Mouse (Mus musculus) hindbrain, embryonic 15.5 days (tissue): ENCODE results near the gene Sema6d. TPM values are rescaled to one million over a fixed set of nuclear protein-coding genes. Genes with fewer than 3 reads are reported as not detected.

Experiments
- ATAC-seq: fragments of 200-750 bp; cut with Nextera tagmentation; 2 replicates; pipeline ENCODE4 v1.8.0; 2017; ENCODE audit warnings: low read depth, moderate number of reproducible peaks, moderate TSS enrichment; ENCODE audit not compliant: low FRiP score
- H3K27ac ChIP-seq: fragments of 300-500 bp; sonication (generic); replicated peaks from 2 replicates; pipeline ENCODE4 v1.5.1; 2015; ENCODE audit warnings: mild to moderate bottlenecking, inconsistent platforms
- H3K27me3 ChIP-seq: fragments of 300-500 bp; sonication (generic); 2 replicates; pipeline ENCODE4 v1.6.1; 2015; ENCODE audit warnings: control low read depth, inconsistent platforms
- H3K36me3 ChIP-seq: fragments of 300-500 bp; sonication (generic); 2 replicates; pipeline ENCODE4 v1.6.1; 2015; ENCODE audit warnings: control low read depth, inconsistent platforms
- H3K4me1 ChIP-seq: fragments of 300-500 bp; sonication (generic); replicated peaks from 2 replicates; pipeline ENCODE4 v1.6.1; 2015; ENCODE audit warnings: control low read depth, inconsistent platforms
- H3K4me2 ChIP-seq: fragments of 300-500 bp; sonication (generic); 2 replicates; pipeline ENCODE4 v1.6.1; 2015; ENCODE audit warnings: moderate library complexity, mild to moderate bottlenecking, inconsistent platforms
- H3K4me3 ChIP-seq: fragments of 300-500 bp; sonication (generic); 2 replicates; pipeline ENCODE4 v1.5.1; 2015; ENCODE audit warnings: mild to moderate bottlenecking, inconsistent platforms
- H3K9ac ChIP-seq: fragments of 300-500 bp; sonication (generic); 2 replicates; pipeline ENCODE4 v1.6.1; 2015; ENCODE audit warnings: inconsistent platforms
- H3K9me3 ChIP-seq: fragments of 300-500 bp; sonication (generic); 2 replicates; pipeline ENCODE4 v1.6.1; 2016; ENCODE audit warnings: control low read depth, inconsistent platforms
- WGBS: fragments of 180-500 bp; shearing (Covaris S2); methylation state at CpG from one replicate; pipeline ENCODE4 v1.1.7; 2015; 5-methylcytosine and 5-hydroxymethylcytosine counted together
- polyA plus RNA-seq: library from polyadenylated mRNA; unstranded; fragments of >200 nt; fragmentation: Nextera tagmentation; extraction: Ambion mirVana; gene quantifications from 2 replicates; pipeline ENCODE4 v1.2.1, GENCODE M21; 2015

Sema6d gene
- polyA plus RNA-seq, 1 experiment from 2014 or later, result 45.3 TPM

- Histone ChIP-seq H3K4me2 (no peak overlapping the region), H3K9ac (no peak overlapping the region), H3K4me1 (0 out of 2 replicates have a peak, but pooled peaks cover 3% of the 10 kb centered on the region), H3K4me3 (no peak overlapping the region), H3K27ac (no peak overlapping the region), H3K36me3 (no peaks in the 10 kb centered on the region), H3K9me3 (no peaks in the 10 kb centered on the region), H3K27me3 (no peaks in the 10 kb centered on the region)
- WGBS, result 60% methylated on average over 1 of the region's 1 CpGs
- ATAC-seq, result no peak
Observed at GRCm38 (mm10) chr2:124243608-124244007, 153.8 kb downstream of the Sema6d start.

- H3K4me2 ChIP-seq, result no peak overlapping the region
- no peaks in the 10 kb centered on the region for H3K9me3 ChIP-seq
- no peaks in the 10 kb centered on the region for H3K36me3 ChIP-seq
- 0 out of 2 replicates have a peak, but pooled peaks cover 3% of the 10 kb centered on the region for H3K4me1 ChIP-seq
- H3K9ac ChIP-seq, result no peak overlapping the region
- H3K4me3 ChIP-seq, result no peak overlapping the region
- no peak overlapping the region for H3K27ac ChIP-seq
- H3K27me3 ChIP-seq, result no peaks in the 10 kb centered on the region
- no peak for ATAC-seq
- WGBS, result 40% methylated on average over 4 of the region's 4 CpGs
Observed at GRCm38 (mm10) chr2:124244543-124245245, 154.9 kb downstream of the Sema6d start.

- Histone ChIP-seq H3K9ac (no peak overlapping the region), H3K4me2 (no peak overlapping the region), H3K9me3 (no peaks in the 10 kb centered on the region), H3K4me3 (no peak overlapping the region), H3K36me3 (no peaks in the 10 kb centered on the region), H3K27me3 (no peaks in the 10 kb centered on the region), H3K4me1 (peaks cover 9% of the 10 kb centered on the region), H3K27ac (no peak overlapping the region)
- WGBS, result 21% methylated on average over 1 of the region's 1 CpGs
- ATAC-seq, result no peak
Observed at GRCm38 (mm10) chr2:124258108-124258507, 168.3 kb downstream of the Sema6d start.

- no peaks in the 10 kb centered on the region for H3K36me3 ChIP-seq
- WGBS, result 91% methylated on average over 3 of the region's 3 CpGs
- no peak overlapping the region for H3K27ac ChIP-seq
- H3K4me3 ChIP-seq, result no peak overlapping the region
- no peaks in the 10 kb centered on the region for H3K9me3 ChIP-seq
- no peak for ATAC-seq
- H3K9ac ChIP-seq, result no peak overlapping the region
- no peak overlapping the region for H3K4me2 ChIP-seq
- H3K4me1 ChIP-seq, result no peaks in the 10 kb centered on the region
- H3K27me3 ChIP-seq, result no peaks in the 10 kb centered on the region
Observed at GRCm38 (mm10) chr2:124264309-124264708, 174.5 kb downstream of the Sema6d start.

GRCm38 (mm10) chr2:124271156-124271555, 181.4 kb downstream of the Sema6d start:
- H3K27ac ChIP-seq, result no peak overlapping the region
- H3K9ac ChIP-seq, result no peak overlapping the region
- no peak overlapping the region for H3K4me2 ChIP-seq
- H3K4me3 ChIP-seq, result no peak overlapping the region
- H3K36me3 ChIP-seq, result no peaks in the 10 kb centered on the region
- no peaks in the 10 kb centered on the region for H3K4me1 ChIP-seq
- WGBS, result 83% methylated on average over 6 of the region's 6 CpGs
- no peak for ATAC-seq
- H3K27me3 ChIP-seq, result no peaks in the 10 kb centered on the region
- no peaks in the 10 kb centered on the region for H3K9me3 ChIP-seq

- Histone ChIP-seq H3K9me3 (no peaks in the 10 kb centered on the region), H3K27me3 (no peaks in the 10 kb centered on the region), H3K36me3 (no peaks in the 10 kb centered on the region), H3K27ac (no peak overlapping the region), H3K4me3 (no peak overlapping the region), H3K4me1 (0 out of 2 replicates have a peak, but pooled peaks cover 8% of the 10 kb centered on the region), H3K9ac (no peak overlapping the region), H3K4me2 (no peak overlapping the region)
- 40% methylated on average over 1 of the region's 1 CpGs for WGBS
- ATAC-seq, result no peak
Observed at GRCm38 (mm10) chr2:124277492-124277891, 187.7 kb downstream of the Sema6d start.

- no peaks in the 10 kb centered on the region for H3K27me3 ChIP-seq
- no peaks in the 10 kb centered on the region for H3K4me1 ChIP-seq
- ATAC-seq, result no peak
- H3K4me3 ChIP-seq, result no peak overlapping the region
- no peak overlapping the region for H3K27ac ChIP-seq
- H3K9me3 ChIP-seq, result no peaks in the 10 kb centered on the region
- H3K36me3 ChIP-seq, result no peaks in the 10 kb centered on the region
- no peak overlapping the region for H3K4me2 ChIP-seq
- 75% methylated on average over 2 of the region's 2 CpGs for WGBS
- no peak overlapping the region for H3K9ac ChIP-seq
Observed at GRCm38 (mm10) chr2:124285109-124285508, 195.3 kb downstream of the Sema6d start.

GRCm38 (mm10) chr2:124289356-124289755, 199.6 kb downstream of the Sema6d start:
- no peak overlapping the region for H3K4me2 ChIP-seq
- no peaks in the 10 kb centered on the region for H3K27me3 ChIP-seq
- no peaks in the 10 kb centered on the region for H3K9me3 ChIP-seq
- H3K4me3 ChIP-seq, result no peak overlapping the region
- no peaks in the 10 kb centered on the region for H3K4me1 ChIP-seq
- WGBS, result 85% methylated on average over 2 of the region's 2 CpGs
- ATAC-seq, result no peak
- H3K27ac ChIP-seq, result no peak overlapping the region
- H3K9ac ChIP-seq, result no peak overlapping the region
- no peaks in the 10 kb centered on the region for H3K36me3 ChIP-seq

- H3K27me3 ChIP-seq, result no peaks in the 10 kb centered on the region
- 57% methylated on average over 3 of the region's 3 CpGs for WGBS
- H3K4me2 ChIP-seq, result no peak overlapping the region
- no peaks in the 10 kb centered on the region for H3K4me1 ChIP-seq
- H3K36me3 ChIP-seq, result no peaks in the 10 kb centered on the region
- H3K4me3 ChIP-seq, result no peak overlapping the region
- H3K27ac ChIP-seq, result no peak overlapping the region
- H3K9ac ChIP-seq, result no peak overlapping the region
- H3K9me3 ChIP-seq, result no peaks in the 10 kb centered on the region
- ATAC-seq, result no peak
Observed at GRCm38 (mm10) chr2:124291145-124291544, 201.4 kb downstream of the Sema6d start.

GRCm38 (mm10) chr2:124293601-124294000, 203.8 kb downstream of the Sema6d start:
- Histone ChIP-seq H3K9ac (no peak overlapping the region), H3K9me3 (no peaks in the 10 kb centered on the region), H3K36me3 (no peaks in the 10 kb centered on the region), H3K4me1 (no peaks in the 10 kb centered on the region), H3K27me3 (no peaks in the 10 kb centered on the region), H3K27ac (no peak overlapping the region), H3K4me2 (no peak overlapping the region), H3K4me3 (no peak overlapping the region)
- 81% methylated on average over 2 of the region's 2 CpGs for WGBS
- ATAC-seq, result no peak

GRCm38 (mm10) chr2:124298351-124298750, 208.6 kb downstream of the Sema6d start:
- Histone ChIP-seq H3K4me1 (no peaks in the 10 kb centered on the region), H3K27ac (no peak overlapping the region), H3K4me3 (no peak overlapping the region), H3K9me3 (no peaks in the 10 kb centered on the region), H3K27me3 (no peaks in the 10 kb centered on the region), H3K36me3 (no peaks in the 10 kb centered on the region), H3K9ac (no peak overlapping the region), H3K4me2 (no peak overlapping the region)
- WGBS, result 37% methylated on average over 5 of the region's 5 CpGs
- ATAC-seq, result no peak

GRCm38 (mm10) chr2:124298872-124299271, 209.1 kb downstream of the Sema6d start:
- WGBS, result 49% methylated on average over 1 of the region's 1 CpGs
- H3K36me3 ChIP-seq, result no peaks in the 10 kb centered on the region
- H3K9ac ChIP-seq, result no peak overlapping the region
- no peak overlapping the region for H3K27ac ChIP-seq
- ATAC-seq, result no peak
- no peaks in the 10 kb centered on the region for H3K4me1 ChIP-seq
- no peak overlapping the region for H3K4me2 ChIP-seq
- no peaks in the 10 kb centered on the region for H3K27me3 ChIP-seq
- no peak overlapping the region for H3K4me3 ChIP-seq
- H3K9me3 ChIP-seq, result no peaks in the 10 kb centered on the region

GRCm38 (mm10) chr2:124308605-124309004, 218.8 kb downstream of the Sema6d start:
- 71% methylated on average over 2 of the region's 2 CpGs for WGBS
- H3K9ac ChIP-seq, result no peak overlapping the region
- no peak overlapping the region for H3K4me3 ChIP-seq
- no peaks in the 10 kb centered on the region for H3K27me3 ChIP-seq
- no peak overlapping the region for H3K4me2 ChIP-seq
- H3K36me3 ChIP-seq, result no peaks in the 10 kb centered on the region
- no peaks in the 10 kb centered on the region for H3K4me1 ChIP-seq
- no peak for ATAC-seq
- no peak overlapping the region for H3K27ac ChIP-seq
- no peaks in the 10 kb centered on the region for H3K9me3 ChIP-seq
